Mouse (Mus musculus): ENCODE data around the gene M1ap.

The M1ap gene

GRCm38 (mm10) chr6:83033249-83034185 lies 86.8 kb downstream of the M1ap start, which contains the start of the genes Dok1 and Loxl3:
TSS of gene Dok1 (minus strand) at chr6:83033471.
TSS of gene Loxl3 (plus strand) at chr6:83034173.
- DNase-seq (ENCODE audit: low read depth, low spot score) = peak; percentile 91

- no peak for DNase-seq (ENCODE audit: low read depth, low spot score)
Observed at GRCm38 (mm10) chr6:83034463-83035055, 87.9 kb downstream of the M1ap start.

GRCm38 (mm10) chr6:83037188-83037587 lies 90.5 kb downstream of the M1ap start:
- no peak for DNase-seq (ENCODE audit: low read depth, low spot score)

GRCm38 (mm10) chr6:83038496-83039012 lies 91.9 kb downstream of the M1ap start:
- DNase-seq (ENCODE audit: low read depth, low spot score) = peak; percentile 96

GRCm38 (mm10) chr6:83040601-83041000 lies 93.9 kb downstream of the M1ap start:
- DNase-seq (ENCODE audit: low read depth, low spot score) = no peak

GRCm38 (mm10) chr6:83043561-83043960 lies 96.9 kb downstream of the M1ap start:
- peak; percentile 66 for DNase-seq (ENCODE audit: low read depth, low spot score)

- DNase-seq (ENCODE audit: low read depth, low spot score) = no peak
Observed at GRCm38 (mm10) chr6:83043993-83044392, 97.3 kb downstream of the M1ap start.

- DNase-seq (ENCODE audit: low read depth, low spot score) = no peak
Observed at GRCm38 (mm10) chr6:83044742-83045141, 98.0 kb downstream of the M1ap start.

- DNase-seq (ENCODE audit: low read depth, low spot score) = no peak
Observed at GRCm38 (mm10) chr6:83049367-83049766, 102.7 kb downstream of the M1ap start.

GRCm38 (mm10) chr6:83053136-83053960 lies 106.6 kb downstream of the M1ap start:
- peak; percentile 55 for DNase-seq (ENCODE audit: low read depth, low spot score)

- DNase-seq (ENCODE audit: low read depth, low spot score) = peak; percentile 98
Observed at GRCm38 (mm10) chr6:83054074-83054851, 107.6 kb downstream of the M1ap start, which contains the start of gene Aup1. TSS of gene Aup1 (plus strand) at chr6:83054521.

GRCm38 (mm10) chr6:83054871-83055431 lies 108.2 kb downstream of the M1ap start, which contains the start of gene Htra2:
TSS of gene Htra2 (minus strand) at chr6:83055273.
- DNase-seq (ENCODE audit: low read depth, low spot score) = no peak

- peak; percentile 90 for DNase-seq (ENCODE audit: low read depth, low spot score)
Observed at GRCm38 (mm10) chr6:83057790-83058189, 111.1 kb downstream of the M1ap start, which contains the start of gene Dqx1. TSS of gene Dqx1 (plus strand) at chr6:83057844.

- no peak for DNase-seq (ENCODE audit: low read depth, low spot score)
Observed at GRCm38 (mm10) chr6:83058725-83059124, 112.0 kb downstream of the M1ap start.

- DNase-seq (ENCODE audit: low read depth, low spot score) = peak; percentile 38
Observed at GRCm38 (mm10) chr6:83065995-83066394, 119.3 kb downstream of the M1ap start.

GRCm38 (mm10) chr6:83066441-83066840 lies 119.7 kb downstream of the M1ap start:
- peak; percentile 63 for DNase-seq (ENCODE audit: low read depth, low spot score)

GRCm38 (mm10) chr6:83068221-83068620 lies 121.5 kb downstream of the M1ap start:
- DNase-seq (ENCODE audit: low read depth, low spot score) = peak; percentile 62

GRCm38 (mm10) chr6:83068706-83069487 lies 122.2 kb downstream of the M1ap start:
- peak; percentile 47 for DNase-seq (ENCODE audit: low read depth, low spot score)

GRCm38 (mm10) chr6:83069488-83070246 lies 123.0 kb downstream of the M1ap start:
- DNase-seq (ENCODE audit: low read depth, low spot score) = peak; percentile 52

Data from ZHBTc4 (cell line).